Mouse (Mus musculus): Measurements from ENCODE around the gene Cry1. TPM values are rescaled to one million over a fixed set of nuclear protein-coding genes. Genes with fewer than 3 reads are reported as not detected.

Gene Cry1
- polyA plus RNA-seq (2016; fragmentation: Nextera tagmentation; extraction: Ambion mirVana), result 37.9 and 39.0 TPM in 2 replicates

DNA sequence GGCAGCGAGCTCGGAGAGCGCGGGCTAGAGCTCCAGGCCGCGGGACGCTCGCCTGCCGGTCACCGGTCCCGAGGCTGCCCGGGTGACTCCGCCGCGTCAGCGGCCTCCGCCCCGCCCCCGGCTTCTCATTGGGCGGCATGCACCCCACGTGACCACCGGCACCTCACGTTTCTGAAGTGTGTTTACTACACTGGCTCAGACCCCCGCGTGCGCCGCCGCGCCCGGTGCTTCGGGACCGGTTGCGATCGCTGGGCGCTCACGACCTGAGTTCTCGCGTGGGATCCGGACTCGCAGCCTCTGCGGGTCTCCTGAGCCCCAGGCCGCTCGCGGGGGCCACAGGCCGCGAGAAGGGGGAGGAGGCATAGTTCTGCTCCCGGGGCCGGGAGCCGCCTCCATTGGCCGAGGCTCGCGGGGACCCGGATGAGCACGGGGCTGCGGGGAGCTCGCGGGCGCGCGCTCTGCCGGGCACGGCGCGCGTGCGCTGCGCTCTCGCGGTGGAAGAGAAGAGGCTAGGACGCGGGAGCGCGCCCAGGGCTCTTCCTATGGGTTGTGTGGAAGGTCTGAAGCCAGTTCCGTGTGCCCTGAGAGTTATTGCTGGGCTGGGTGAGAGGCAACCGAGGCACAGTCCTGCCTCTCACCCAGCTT, at the start of gene Cry1:
TSS of gene Cry1 (minus strand) at position 101 of the 645 bp plus-strand sequence.
- H3K9ac ChIP-seq (replicated peaks), result peak within 1 kb of the TSS; percentile 78
- H3K4me2 ChIP-seq (replicated peaks), result peak within 1 kb of the TSS; percentile 98

DNA sequence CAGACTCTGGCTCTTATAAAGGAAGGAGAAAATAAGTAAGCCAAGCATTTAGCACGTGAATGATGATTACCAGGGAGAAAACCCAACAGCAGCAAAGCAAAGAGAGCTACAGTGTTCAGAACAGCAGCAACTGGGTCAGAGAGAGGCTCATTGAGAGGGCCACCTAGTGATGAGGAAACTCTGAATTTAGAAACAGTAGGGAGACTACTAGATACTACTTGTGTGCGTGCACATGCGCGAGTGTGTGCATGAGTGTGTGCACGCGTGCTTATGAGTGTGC, 36.8 kb upstream of the Cry1 start:
- Histone ChIP-seq H3K27me3 (peaks cover 7% of the 10 kb centered on the region), H3K36me3 (no peaks in the 10 kb centered on the region), H3K4me2 (replicated peaks) (no peak overlapping the region), H3K9ac (replicated peaks) (no peak overlapping the region), H3K4me1 (0 out of 2 replicates have a peak, but pooled peaks cover 5% of the 10 kb centered on the region), H3K9me3 (no peaks in the 10 kb centered on the region), H3K4me3 (no peak overlapping the region), H3K27ac (replicated peaks) (no peak overlapping the region)
- 86% methylated on average over 6 of the region's 6 CpGs for WGBS
- no peak for ATAC-seq (ENCODE audit: low FRiP score, low read depth)

More for the DNA sequence above, at the start of gene Cry1:
- no peaks in the 10 kb centered on the region for H3K9me3 ChIP-seq
- peak within 1 kb of the TSS; percentile 76 for H3K27ac ChIP-seq (replicated peaks)
- H3K36me3 ChIP-seq, result no peaks in the 10 kb centered on the region
- peak within 1 kb of the TSS; percentile 86 for H3K4me3 ChIP-seq
- peak; percentile 97 for ATAC-seq (ENCODE audit: low FRiP score, low read depth)
- H3K4me1 ChIP-seq, result peaks cover 17% of the 10 kb centered on the region
- WGBS, result under 1% methylated on average over 74 of the region's 75 CpGs
- no peaks in the 10 kb centered on the region for H3K27me3 ChIP-seq

DNA sequence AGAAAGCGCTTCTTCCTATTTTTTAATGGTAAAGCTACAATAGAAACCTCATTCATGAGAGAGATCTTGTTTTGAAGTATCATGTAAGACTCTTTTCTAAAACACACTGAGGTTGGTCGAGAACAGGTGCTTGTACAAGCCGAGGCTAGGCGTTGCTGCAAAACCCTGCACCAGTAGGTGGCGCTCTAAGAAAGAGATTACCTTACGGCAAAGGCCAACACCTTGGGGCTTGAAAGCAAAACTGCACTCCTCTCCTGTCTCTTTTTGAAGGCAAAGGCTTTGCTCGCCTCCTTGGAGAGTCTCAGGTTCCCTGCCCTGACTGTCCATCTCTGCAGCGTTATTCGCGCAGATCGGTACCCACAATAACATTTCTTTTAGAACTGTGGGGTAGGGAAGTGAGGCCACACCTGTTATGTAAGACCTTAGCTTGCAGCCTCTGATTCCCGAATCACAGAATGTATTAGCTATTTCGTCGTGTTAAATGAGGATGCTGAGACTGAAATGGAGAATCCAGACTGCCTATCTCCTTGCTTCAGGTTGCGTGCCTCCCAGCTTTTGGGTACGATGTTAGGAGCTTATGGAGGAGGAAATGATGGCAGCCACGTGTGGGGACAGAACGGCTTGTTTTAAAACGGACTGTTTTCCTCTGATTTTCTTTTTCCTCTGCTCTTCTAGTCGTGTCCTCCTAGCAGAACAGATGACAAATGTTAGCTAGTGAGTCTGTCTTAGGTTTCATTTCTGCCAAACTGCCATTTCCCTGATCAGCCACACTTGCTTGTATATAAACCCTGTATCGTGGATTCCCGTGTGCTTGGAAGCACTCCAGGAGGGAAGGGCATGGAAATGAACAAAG, 36.3 kb upstream of the Cry1 start:
- 36% methylated on average over 22 of the region's 22 CpGs for WGBS
- H3K4me1 ChIP-seq, result 0 out of 2 replicates have a peak, but pooled peaks cover 5% of the 10 kb centered on the region
- H3K27me3 ChIP-seq, result peaks cover 7% of the 10 kb centered on the region
- H3K4me3 ChIP-seq, result no peak overlapping the region
- no peak overlapping the region for H3K27ac ChIP-seq (replicated peaks)
- H3K4me2 ChIP-seq (replicated peaks), result peak overlapping the region; percentile 18
- ATAC-seq (ENCODE audit: low FRiP score, low read depth), result no peak
- no peaks in the 10 kb centered on the region for H3K36me3 ChIP-seq
- no peak overlapping the region for H3K9ac ChIP-seq (replicated peaks)
- no peaks in the 10 kb centered on the region for H3K9me3 ChIP-seq

DNA sequence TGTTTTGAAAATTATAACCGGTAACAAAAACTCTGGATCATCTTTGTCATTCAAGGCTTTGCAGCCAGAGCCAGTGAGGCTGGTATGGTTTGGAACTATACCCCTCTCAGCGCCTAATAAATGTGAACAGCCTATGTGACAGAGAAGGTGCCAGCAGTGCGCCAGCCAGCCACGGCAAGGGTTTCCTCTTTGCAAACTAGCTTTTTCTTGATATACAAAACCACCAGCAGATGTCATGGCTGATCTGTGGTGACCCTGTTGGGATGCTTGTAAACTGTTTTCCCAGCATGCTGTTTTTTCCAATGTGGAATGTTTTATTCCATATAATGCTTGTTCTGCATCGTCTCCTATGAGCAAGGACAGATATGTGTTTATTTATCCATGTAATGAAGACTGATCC, 30.0 kb upstream of the Cry1 start:
- Histone ChIP-seq H3K4me3 (no peak overlapping the region), H3K4me1 (no peaks in the 10 kb centered on the region), H3K36me3 (no peaks in the 10 kb centered on the region), H3K27ac (replicated peaks) (no peak overlapping the region), H3K9ac (replicated peaks) (no peak overlapping the region), H3K27me3 (no peaks in the 10 kb centered on the region; the same call in 1 of the 2 replicates), H3K4me2 (replicated peaks) (no peak overlapping the region), H3K9me3 (0 out of 2 replicates have a peak, but pooled peaks cover 4% of the 10 kb centered on the region)
- ATAC-seq (ENCODE audit: low FRiP score, low read depth), result no peak
- WGBS, result 78% methylated on average over 5 of the region's 5 CpGs

DNA sequence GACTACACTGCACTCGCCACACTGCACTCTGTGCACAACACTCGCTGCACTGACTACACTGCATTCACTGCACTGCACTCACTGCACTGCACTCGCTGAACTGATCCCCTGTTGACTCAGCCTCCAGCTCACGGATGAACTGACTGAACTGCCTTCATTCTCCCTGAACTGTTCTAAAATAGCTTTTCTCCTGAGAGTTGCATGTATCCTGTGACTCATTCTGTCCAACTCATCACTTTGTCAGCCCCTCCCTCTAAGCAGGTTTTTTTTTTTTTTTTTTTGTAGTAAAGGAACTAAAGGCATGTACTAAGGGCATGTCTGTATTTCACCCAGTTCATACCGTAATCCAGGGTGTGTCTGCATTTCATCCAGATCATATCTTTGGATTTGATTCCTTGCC, 26.8 kb upstream of the Cry1 start:
- no peak for ATAC-seq (ENCODE audit: low FRiP score, low read depth)
- H3K4me2 ChIP-seq (replicated peaks), result no peak overlapping the region
- H3K27ac ChIP-seq (replicated peaks), result no peak overlapping the region
- no peaks in the 10 kb centered on the region for H3K36me3 ChIP-seq
- no peak overlapping the region for H3K9ac ChIP-seq (replicated peaks)
- 0 out of 2 replicates have a peak, but pooled peaks cover 4% of the 10 kb centered on the region for H3K9me3 ChIP-seq
- no peak overlapping the region for H3K4me3 ChIP-seq
- H3K4me1 ChIP-seq, result no peaks in the 10 kb centered on the region
- 92% methylated on average over 5 of the region's 5 CpGs for WGBS
- H3K27me3 ChIP-seq, result no peaks in the 10 kb centered on the region

DNA sequence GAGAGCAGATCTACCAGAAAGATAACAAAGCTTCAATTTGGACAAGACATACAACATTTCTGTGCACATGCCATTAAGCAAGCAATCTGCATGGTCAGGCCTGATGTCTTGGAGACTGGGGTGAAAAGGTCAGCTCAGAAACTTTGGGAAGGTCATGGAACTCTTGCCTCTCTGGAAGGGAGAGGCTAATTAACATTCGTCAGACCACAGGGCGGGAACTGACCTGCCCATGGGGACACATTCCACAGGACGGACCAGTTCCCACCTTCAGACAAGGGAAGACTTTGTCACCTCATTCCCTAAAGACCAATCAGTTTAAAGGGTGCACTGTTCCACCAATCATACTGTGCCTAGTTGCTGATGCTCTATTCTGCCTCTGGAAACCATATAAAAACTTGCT, 25.3 kb upstream of the Cry1 start:
- ATAC-seq (ENCODE audit: low FRiP score, low read depth), result no peak
- Histone ChIP-seq H3K27me3 (no peaks in the 10 kb centered on the region), H3K4me2 (replicated peaks) (no peak overlapping the region), H3K4me3 (no peak overlapping the region), H3K4me1 (no peaks in the 10 kb centered on the region), H3K9me3 (0 out of 2 replicates have a peak, but pooled peaks cover 4% of the 10 kb centered on the region), H3K27ac (replicated peaks) (no peak overlapping the region), H3K36me3 (no peaks in the 10 kb centered on the region), H3K9ac (replicated peaks) (no peak overlapping the region)
- 85% methylated on average over 3 of the region's 3 CpGs for WGBS

DNA sequence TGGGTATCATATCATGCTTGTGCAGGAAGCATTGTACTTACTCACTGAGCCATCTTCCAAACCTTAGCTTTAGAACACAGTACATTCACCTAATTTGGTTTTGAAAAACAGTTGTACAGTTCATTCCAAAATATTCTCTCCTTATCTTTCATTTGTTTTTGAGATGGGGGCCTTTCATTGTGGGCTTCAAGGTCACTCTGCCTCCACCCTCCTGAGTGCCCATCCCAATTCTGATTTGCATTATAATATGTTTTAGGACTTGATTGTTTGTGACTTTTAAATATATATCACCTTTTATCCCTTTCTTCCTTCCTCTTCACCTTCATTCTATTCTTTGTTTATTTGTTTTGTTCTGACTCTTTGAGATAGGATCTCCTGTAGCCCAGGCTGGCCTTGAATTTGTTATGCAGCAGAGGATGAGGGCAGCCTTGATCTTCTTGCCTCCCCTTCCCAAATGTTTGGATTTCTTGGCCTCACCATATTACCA, 24.3 kb upstream of the Cry1 start:
- Histone ChIP-seq H3K9ac (replicated peaks) (no peak overlapping the region), H3K4me1 (no peaks in the 10 kb centered on the region), H3K9me3 (0 out of 2 replicates have a peak, but pooled peaks cover 4% of the 10 kb centered on the region), H3K4me2 (replicated peaks) (no peak overlapping the region), H3K27me3 (no peaks in the 10 kb centered on the region), H3K36me3 (no peaks in the 10 kb centered on the region), H3K27ac (replicated peaks) (no peak overlapping the region), H3K4me3 (no peak overlapping the region)
- ATAC-seq (ENCODE audit: low FRiP score, low read depth), result no peak

DNA sequence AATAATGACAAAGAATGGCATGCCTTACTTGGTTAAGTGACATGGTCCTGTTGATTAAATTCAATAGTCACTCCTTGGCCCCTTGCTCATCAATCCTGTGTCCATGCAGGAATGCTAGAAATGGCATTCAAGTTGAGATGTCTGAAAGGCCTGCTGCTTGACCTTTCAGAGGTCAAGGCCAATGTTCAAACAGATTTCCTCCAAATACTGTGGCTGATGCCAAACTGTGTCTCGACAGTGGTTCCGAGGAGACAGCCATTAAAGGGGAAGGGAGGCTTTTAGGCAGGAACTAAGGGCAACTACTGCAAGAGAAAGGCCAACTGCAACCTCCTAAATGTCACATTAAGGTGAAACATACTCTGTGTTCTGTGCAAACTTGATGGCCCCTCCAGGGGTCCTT, 20.5 kb upstream of the Cry1 start:
- Histone ChIP-seq H3K27ac (replicated peaks) (no peak overlapping the region), H3K4me3 (no peak overlapping the region), H3K4me1 (no peaks in the 10 kb centered on the region), H3K27me3 (no peaks in the 10 kb centered on the region), H3K4me2 (replicated peaks) (no peak overlapping the region), H3K9ac (replicated peaks) (no peak overlapping the region), H3K36me3 (no peaks in the 10 kb centered on the region), H3K9me3 (no peaks in the 10 kb centered on the region)
- ATAC-seq (ENCODE audit: low FRiP score, low read depth), result no peak
- 42% methylated on average over 2 of the region's 2 CpGs for WGBS

DNA sequence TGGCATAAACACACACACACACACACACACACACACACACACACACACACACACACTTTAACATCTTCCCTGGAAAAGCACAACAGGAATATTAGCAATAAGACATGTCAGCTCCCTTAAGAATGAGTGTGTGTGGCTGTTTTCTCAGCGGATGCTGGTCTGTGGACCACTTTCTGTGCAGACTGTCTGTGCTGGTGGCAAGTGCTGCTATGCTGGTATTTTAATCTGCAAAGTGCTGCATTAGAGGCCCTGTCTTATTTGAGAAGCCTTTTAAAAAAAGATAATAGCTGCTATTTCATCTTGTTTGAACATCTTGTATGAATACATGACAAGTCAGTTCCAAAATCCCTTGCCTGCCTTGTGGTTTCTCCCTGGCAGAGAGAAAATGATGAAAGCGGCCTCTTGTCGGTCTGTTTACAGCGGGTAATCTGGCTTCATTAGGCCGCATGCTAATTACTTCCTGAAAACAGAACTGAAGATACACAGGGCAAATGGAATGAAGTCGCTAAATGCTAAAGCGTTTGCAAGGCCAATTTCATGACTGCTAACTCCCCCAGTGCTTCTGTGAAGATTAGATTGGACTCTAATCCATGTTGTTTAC, 19.5 kb upstream of the Cry1 start:
- no peak overlapping the region for H3K27ac ChIP-seq (replicated peaks)
- H3K4me1 ChIP-seq, result no peaks in the 10 kb centered on the region
- H3K4me3 ChIP-seq, result no peak overlapping the region
- WGBS, result 57% methylated on average over 7 of the region's 7 CpGs
- no peak for ATAC-seq (ENCODE audit: low FRiP score, low read depth)
- H3K27me3 ChIP-seq, result no peaks in the 10 kb centered on the region
- no peaks in the 10 kb centered on the region for H3K36me3 ChIP-seq
- no peak overlapping the region for H3K9ac ChIP-seq (replicated peaks)
- no peak overlapping the region for H3K4me2 ChIP-seq (replicated peaks)
- no peaks in the 10 kb centered on the region for H3K9me3 ChIP-seq

DNA sequence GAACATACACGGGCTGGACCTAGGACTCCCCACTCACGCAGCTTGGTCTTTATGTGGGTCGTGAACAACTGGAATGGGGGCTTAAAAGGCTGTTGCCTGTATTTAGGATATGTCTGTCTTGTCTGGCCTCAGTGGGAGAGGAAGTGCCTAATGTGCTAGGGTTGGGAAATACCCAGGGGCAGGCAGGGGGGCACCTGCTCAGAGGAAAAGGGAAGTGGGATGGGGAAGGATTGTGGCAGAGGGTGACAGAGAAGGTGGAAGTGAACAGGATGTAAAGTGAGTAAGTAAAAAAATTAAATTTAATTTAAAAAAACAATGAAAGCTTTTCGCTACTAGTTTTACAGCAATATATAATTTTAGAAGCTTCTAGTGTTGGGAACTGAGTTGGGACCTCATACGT, 9.7 kb upstream of the Cry1 start:
- H3K9ac ChIP-seq (replicated peaks), result no peak overlapping the region
- WGBS, result 85% methylated on average over 5 of the region's 5 CpGs
- H3K9me3 ChIP-seq, result no peaks in the 10 kb centered on the region
- no peak overlapping the region for H3K4me2 ChIP-seq (replicated peaks)
- no peak overlapping the region for H3K27ac ChIP-seq (replicated peaks)
- ATAC-seq (ENCODE audit: low FRiP score, low read depth), result no peak
- H3K4me3 ChIP-seq, result no peak overlapping the region
- no peaks in the 10 kb centered on the region for H3K36me3 ChIP-seq
- H3K27me3 ChIP-seq, result no peaks in the 10 kb centered on the region
- no peaks in the 10 kb centered on the region for H3K4me1 ChIP-seq

DNA sequence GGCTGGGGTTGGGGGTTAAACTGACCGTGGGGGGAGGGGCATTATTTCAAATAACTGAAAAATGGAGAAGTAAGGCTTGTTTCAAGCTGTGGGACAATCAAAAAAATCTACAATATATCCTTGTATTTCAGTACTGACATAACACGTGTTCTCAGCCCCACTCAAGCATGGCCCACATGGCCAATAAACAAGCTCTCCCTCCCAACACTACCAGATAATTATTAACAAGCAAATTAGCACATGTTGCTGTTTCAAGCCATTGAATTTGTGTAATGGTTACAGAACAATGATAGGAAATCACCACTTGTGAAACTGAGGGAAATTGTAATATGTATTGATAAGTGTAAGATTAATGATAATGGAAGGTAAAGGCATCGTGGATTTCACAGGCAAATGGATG, 8.5 kb upstream of the Cry1 start:
- Histone ChIP-seq H3K4me1 (no peaks in the 10 kb centered on the region), H3K27me3 (no peaks in the 10 kb centered on the region), H3K36me3 (no peaks in the 10 kb centered on the region), H3K27ac (replicated peaks) (no peak overlapping the region), H3K4me3 (no peak overlapping the region), H3K9ac (replicated peaks) (no peak overlapping the region), H3K4me2 (replicated peaks) (no peak overlapping the region), H3K9me3 (no peaks in the 10 kb centered on the region)
- 76% methylated on average over 3 of the region's 3 CpGs for WGBS
- no peak for ATAC-seq (ENCODE audit: low FRiP score, low read depth)

DNA sequence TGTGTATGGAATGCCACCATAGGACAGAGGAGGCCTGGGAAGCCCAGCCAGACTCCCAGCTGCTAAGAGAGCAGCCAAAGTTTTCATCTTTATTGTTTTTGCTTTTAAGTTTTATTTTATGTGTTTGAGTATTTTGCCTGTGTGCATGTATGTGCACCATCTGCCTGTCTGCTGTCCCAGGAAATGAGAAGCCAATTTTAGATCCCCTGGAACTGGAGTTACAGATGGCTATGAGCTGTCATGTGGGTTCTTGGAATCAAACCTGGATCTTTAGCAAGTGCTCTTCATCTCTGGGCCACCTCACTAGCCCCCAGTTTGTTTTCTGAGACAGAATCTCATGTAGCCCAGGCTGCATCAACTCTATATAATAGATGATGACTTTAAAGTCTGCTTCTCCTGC, 5.8 kb upstream of the Cry1 start:
- no peak overlapping the region for H3K27ac ChIP-seq (replicated peaks)
- no peaks in the 10 kb centered on the region for H3K9me3 ChIP-seq
- H3K4me3 ChIP-seq, result no peak overlapping the region
- no peaks in the 10 kb centered on the region for H3K27me3 ChIP-seq
- H3K4me1 ChIP-seq, result 0 out of 2 replicates have a peak, but pooled peaks cover 8% of the 10 kb centered on the region
- no peak overlapping the region for H3K9ac ChIP-seq (replicated peaks)
- ATAC-seq (ENCODE audit: low FRiP score, low read depth), result no peak
- no peak overlapping the region for H3K4me2 ChIP-seq (replicated peaks)
- no peaks in the 10 kb centered on the region for H3K36me3 ChIP-seq

Measured in midbrain, embryonic 12.5 days (tissue).